Mouse (Mus musculus) fibroblast of lung, adult 2 months (primary cell): ENCODE data around the gene Dnajc1.
A peak's percentile ranks its signal among the peaks of the same experiment; 100 is the strongest.

Experiments used
- DNase-seq: peaks from one replicate; pipeline ENCODE4 v3.0.0-alpha.2; 2011; ENCODE audit warnings: low read depth

Dnajc1 gene

DNA sequence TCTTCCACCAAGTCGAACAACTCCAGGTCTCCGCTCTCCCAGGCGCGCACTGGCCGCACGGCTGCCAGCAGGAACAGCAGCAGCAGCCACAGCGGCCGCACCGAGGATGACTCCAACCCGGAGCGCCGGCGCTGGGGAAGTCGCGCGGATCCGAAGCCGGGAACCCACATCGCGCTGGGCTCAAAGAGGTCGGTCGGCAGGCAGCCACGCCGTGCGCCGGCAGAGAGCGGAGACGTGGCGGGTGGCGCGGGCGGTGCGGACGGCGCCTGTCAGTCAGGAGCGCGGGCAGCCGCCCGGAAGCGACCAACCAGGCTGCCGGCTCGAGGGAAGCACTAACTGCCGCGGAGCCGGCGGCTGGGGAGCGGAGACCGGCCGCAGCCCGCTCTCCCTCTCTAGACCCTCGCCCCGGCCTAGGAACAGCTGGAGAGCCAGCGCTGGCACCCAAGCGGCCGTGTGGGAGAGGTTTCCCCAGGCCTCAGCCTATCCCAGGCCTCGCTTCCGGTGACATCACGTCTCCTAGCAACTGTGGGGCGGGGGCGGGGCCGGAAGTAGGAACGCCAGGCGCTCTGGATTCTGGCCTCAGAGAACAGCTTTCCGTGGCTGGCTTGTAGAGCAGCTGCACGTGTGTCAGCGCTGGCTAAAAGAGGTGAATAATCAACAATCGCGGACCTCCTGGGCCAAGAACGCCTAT lies at the start of gene Dnajc1:
Gene Dnajc1, minus strand, starts transcription at position 500 of the 691 bp plus-strand sequence.
- peak; percentile 82 for DNase-seq

DNA sequence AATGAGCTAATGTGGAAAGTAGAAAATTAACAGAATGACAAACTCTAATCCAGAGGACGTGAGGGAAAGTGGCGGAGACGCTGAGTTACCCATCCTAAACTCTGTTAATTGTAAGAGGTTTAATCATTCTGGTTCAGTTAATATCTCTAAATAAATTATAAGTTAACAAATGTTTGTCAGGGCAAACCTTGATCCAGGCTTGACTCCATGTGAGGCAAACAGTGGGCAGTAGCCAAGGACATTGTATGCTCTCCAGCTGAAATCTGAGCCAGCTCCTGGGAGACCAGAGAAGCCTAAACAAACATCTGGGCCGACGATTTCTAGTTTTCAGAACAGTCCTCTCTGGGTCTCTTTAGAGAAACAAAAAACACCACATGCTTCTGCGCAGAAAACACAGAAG lies 49.2 kb upstream of the Dnajc1 start:
- peak; percentile 12 for DNase-seq

DNA sequence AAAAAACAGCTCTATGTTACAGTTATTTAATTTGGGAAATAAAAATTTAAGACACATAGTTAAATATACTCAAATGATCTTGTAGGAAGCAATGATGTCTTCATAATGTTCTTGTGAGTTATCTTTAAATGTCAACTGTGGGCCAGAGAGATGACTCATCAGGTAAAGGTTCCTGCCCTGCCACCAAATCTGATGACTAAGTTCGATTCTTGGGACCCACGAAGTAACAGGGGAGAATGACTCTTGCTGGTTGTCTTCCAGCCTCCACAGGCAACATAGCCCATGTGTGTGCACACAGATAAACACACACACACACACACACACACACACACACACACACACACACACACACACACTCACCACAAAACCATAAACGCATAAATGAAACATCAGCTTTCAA lies 22.6 kb upstream of the Dnajc1 start:
- no peak for DNase-seq

DNA sequence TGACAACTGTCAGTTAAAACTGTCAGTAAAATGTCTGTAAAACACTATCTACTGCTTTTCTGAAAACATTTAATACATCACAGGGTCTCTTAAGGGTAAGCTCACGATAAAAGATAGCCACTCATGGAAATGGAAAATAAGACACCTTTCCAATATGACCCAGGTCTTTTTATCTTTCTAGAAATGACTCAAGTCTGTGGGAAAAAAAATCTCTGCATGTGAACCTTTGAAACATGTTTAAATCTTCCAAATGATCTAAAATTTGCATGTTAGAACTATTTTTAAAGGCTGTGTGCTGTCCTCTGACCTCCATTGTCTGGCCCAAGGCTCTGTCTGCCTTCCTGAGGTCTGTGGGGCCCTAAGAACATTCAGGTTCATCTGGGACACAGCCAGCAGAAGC lies 11.0 kb upstream of the Dnajc1 start:
- DNase-seq: no peak

DNA sequence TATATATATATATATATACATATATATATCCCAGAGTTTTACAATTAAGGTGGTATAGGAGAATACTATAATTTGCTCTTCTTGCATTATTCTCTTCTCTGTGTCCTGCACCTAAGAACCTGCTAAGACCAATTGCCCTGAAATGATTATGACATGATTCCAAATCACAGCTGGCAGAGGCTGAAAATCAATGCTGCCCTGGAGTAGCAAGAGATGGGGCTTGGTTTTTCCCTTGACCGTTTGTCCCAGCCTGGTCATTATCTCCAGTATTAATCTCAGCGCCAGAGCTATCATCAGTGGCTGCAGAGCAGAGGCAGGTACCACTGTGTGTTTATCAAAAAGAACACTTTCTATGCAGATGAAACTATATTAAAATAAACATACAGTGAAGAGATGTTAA lies 9.1 kb upstream of the Dnajc1 start:
- no peak for DNase-seq

DNA sequence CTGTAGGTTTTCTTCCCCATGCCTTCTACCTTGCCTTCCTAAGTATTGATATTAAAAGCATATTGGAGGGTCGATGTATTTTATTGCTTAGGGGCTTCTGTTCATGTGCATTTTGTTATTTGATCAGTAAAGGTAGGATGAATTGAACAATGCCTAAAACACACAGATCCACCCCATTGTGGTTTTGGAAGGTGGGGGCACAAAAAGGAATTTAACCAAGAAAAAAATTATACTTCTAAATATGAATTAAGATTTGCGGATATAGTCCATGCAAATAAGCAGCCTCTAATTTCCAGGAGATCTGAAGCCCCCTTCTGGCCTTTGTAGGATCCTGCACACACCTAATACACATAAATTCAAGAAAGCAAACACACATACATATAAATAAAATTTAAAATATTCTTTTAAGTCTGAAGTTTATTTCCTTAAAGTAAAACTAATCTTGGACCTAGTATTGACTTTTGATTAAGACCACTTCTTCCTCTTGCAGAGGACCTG lies 441 bp upstream of the Dnajc1 start:
- no peak for DNase-seq

DNA sequence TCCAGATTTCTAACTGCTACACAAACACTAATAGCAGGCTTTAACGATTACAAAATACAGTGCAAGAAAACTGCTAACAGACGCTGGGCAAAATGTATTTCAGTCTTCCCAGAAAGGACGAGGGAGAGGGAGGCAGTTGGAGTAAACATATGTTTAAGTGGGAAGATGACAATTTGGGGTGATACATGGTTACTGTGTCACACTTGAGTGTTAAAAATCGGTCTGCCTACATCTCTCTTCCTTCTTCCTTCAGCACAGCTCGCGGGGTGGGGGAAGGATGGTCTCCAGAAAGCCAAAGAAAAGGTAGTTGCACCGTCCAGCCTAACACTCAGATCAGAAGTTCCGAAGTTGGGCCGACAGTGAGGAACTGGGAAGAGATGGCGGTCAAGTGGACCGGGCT lies 769 bp downstream of the Dnajc1 start:
- DNase-seq: no peak

DNA sequence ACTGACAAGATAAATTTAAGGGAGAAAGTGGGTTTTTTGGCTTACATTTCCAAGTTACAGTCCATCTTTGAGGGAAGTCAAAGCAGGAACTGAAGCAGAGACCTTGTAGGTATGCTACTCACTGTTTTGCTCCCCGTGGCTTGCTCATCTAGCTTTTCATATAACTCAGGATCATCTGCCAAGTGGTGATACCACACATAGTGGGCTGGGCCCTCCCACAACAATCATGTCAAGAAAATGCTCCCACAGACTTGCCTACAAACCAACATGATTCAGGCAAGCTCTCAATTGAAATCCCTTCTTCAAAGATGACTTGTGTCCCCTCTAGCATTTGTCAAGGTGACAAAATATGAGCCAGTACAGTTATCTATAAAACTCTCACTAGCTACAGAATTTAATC lies 3.0 kb downstream of the Dnajc1 start:
- no peak for DNase-seq

DNA sequence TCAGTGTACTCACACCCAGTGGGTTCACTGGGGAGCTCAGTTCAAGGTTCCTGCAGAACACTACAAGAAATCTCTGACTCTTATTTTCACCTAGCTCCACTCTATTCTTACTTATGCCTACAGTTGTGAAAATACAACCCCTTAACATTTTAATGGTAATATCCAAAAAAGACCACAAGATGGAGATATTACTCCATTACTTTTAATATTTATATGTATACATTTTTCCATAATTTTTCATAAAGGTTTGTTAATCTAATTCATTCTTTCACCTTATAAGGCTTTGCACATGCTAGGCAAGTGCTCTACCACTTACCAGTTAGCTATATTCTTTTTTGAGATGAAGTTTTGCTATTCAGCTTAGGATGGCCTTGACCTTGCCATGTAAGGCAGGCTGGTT lies 11.0 kb downstream of the Dnajc1 start:
- no peak for DNase-seq

DNA sequence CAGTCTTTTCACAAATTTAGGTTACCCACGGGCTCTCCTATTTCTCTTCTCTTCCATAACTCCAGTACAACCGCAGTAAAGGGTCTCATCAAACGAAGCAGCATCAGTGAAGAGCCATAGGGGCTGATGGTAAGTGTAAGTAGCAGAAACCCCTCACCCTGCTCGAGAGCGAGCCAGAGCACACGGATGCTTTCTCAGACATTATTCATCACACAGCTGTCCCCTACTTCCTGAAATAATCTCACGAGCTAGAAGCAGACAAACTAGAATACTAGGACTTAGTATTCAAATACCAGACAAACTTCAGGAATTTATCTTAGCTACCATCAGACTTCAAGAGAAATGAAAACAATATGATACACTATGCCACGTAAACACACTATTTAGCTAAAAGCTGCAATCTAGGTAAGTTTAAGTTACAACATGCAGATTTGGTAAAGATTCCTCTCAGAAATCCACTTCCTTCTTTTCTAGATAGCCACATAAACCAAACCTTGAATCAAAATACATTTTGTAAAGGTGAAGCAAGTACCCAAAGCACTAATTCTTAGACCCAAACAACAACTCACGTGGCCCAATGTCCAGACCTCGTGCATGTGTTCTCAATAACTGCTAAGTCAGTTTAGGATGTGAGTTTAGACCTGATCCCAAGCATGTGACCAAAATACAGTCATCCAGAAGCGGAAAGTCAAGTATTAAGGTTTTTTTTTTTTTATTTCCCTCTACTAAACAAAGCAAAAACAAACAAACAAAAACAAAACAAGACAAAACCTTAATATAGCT lies 20.0 kb downstream of the Dnajc1 start:
- DNase-seq: no peak

DNA sequence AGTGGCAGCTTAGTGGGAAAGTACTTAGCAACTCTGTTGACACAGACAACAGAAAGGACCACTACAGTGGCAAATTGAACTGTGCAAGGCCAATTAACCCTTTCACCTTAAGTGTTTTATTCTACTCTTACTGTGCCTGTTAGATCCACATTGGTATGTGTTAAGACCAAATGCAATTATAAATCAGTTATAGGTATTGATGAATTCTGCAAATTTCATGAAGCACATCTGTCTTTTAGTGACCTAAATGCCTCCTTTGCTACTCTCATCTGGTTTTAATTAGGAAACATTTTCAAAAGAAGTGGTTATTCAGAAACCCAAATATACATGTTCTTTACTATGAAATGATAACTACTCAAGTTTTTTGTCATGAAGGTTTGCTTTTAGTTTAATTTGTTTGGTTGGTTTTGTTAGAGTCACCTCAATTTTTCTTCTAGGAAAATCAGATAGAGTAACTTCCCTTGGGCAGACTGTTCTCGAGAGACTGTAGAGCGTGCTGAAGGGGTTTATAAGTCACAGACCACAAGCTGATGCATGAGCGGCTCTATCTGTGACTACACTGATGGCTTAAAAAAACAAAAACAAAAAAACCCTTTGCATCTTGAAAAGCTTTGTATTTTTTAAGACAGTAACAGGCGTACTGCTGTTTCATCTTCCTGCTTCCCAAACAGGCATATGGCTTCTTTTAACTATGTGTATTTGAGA lies 21.7 kb downstream of the Dnajc1 start:
- DNase-seq: no peak

DNA sequence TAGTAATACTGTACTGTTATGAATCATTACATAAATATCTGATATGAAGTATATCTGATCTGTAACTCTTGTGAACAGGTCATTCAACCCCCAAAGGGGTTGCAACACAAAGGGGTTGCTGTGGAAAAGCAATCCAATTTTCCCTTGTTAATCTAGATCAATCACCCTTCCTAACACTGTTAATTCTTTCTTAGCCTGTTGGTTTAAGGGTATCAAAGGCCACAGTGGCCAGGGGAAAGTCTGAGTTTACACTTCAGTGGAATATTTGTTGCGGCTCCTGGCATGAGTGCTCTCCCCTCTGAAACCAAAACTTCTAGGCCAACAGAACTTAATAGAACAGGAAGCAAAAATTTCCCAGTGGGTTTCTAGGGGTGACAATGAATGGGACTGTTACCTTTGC lies 28.2 kb downstream of the Dnajc1 start:
- no peak for DNase-seq

DNA sequence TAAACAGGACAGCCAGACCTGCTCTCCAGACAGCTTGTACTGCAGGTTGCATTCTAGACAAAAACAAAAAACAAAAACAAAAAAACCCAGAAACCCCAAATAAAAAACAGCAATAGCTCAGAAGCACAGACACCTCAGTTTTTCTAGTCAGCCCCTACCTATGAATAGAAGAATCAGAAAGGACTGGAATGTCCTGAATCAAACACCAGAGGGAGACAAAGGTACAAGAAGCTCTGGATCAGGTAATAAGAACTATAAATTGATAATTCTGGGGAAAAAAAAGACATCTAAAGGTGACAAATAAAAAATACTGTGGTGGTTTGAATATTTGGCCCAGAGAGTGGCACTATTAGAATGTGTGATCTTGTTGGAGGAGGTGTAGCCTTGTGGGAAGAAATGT lies 37.3 kb downstream of the Dnajc1 start:
- DNase-seq: no peak

DNA sequence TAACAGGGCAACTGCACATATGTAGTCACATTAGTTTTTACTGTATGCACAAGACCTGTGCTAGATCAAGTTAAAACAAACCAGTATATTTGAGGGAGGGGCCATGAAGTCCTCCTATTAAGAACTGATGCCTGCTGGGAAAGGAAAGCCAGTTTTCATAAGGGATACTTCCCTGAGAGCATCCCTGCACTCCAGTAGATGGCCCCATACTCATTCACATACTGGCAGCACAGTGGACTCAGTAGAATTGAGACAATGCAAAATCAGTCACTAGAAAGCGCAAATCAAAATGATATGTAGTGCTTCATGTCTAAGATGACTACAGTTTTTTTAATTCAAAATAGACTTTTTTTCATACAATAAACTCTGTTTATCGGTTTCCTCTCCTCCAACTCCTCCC lies 40.0 kb downstream of the Dnajc1 start:
- DNase-seq: no peak

DNA sequence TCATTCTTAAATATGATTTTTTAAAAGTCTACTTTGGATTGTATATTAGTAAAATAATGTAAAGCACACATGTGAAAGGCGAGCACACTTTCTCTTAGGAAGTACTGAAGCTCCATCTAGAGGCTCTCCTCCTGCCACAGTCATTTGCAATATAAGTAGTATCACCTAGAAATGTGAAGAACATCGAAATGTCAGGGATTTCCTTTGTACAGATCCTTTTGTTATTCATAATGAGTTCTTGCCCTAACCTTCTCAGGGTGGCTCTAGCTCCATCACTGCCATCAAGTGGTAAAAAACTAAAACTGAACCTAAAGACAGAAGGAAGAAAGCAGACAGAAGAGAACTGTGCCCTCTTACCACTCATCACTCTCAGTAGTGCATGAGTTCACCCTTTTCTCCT lies 49.2 kb downstream of the Dnajc1 start:
- no peak for DNase-seq

DNA sequence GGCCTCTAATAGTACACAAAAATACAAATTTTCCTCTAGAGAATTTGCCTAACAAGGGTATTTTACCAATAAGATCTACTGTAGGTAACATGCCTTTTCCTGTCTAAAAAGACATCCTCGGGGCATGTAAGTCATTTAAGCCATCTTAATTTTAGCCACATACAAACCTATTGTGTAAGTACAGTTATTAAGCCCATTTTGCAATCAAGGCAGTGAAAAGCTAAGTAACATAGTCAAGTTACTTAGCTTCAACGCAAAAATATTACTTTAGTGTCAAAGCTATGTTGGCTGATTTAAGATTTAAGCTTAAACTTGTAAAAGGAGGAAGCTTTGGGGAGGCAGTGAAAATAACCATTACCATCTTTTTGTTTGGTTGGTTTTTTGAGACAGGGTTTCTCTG lies 74.0 kb downstream of the Dnajc1 start:
- no peak for DNase-seq

DNA sequence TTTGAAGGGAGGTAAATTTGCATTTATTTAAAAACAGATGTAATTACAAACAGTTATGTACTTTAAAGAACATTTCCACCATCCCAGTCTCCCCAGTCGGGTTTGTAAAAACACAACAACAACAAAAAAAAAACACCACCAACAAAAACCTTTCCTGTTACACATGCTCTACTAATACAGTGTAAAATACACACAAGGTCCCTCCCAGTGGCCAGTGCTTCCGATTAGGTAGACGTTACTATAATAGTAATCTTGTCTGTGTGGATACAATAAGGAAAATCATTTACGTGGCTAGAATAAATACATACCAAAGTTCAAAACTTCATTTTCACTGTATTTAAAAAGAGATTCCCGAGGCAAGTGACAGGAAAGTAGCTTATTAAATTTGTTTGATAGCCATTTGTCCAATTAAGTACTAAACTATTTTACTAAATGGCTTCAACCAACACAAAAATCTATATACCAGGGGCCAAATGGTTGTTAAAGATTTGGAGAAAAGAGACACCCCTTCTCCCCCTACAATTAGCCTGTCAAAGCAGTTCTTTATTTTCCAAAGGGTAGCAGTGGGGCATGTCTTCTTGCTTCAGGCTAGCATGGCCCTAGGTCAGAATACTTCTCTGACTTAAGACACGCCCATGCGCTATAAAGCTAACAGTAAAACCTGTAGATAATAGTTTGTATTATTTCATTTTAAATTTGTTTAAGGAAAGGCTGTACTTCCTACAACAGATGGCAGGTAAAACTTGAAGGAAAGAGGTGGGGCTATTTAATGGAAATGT lies 74.9 kb downstream of the Dnajc1 start:
- no peak for DNase-seq

DNA sequence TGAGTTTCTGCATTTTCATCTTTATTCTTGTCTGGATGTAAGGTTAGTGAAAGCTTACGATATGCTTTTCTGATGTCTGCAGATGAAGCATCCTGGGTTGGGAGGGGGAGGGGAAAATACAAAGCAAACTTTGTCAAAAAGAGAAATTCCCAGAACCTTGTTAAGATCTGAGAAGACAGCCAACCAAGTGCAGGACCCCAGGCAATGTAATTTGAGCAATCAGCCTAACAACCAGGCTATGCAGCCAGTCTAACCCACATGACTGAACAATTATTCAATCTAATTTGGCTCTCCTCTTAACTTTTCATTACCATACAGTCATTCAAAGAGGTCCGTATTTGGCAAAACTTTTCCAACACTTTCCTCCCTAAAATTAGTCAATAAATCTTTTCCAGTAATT lies 75.7 kb downstream of the Dnajc1 start:
- no peak for DNase-seq

DNA sequence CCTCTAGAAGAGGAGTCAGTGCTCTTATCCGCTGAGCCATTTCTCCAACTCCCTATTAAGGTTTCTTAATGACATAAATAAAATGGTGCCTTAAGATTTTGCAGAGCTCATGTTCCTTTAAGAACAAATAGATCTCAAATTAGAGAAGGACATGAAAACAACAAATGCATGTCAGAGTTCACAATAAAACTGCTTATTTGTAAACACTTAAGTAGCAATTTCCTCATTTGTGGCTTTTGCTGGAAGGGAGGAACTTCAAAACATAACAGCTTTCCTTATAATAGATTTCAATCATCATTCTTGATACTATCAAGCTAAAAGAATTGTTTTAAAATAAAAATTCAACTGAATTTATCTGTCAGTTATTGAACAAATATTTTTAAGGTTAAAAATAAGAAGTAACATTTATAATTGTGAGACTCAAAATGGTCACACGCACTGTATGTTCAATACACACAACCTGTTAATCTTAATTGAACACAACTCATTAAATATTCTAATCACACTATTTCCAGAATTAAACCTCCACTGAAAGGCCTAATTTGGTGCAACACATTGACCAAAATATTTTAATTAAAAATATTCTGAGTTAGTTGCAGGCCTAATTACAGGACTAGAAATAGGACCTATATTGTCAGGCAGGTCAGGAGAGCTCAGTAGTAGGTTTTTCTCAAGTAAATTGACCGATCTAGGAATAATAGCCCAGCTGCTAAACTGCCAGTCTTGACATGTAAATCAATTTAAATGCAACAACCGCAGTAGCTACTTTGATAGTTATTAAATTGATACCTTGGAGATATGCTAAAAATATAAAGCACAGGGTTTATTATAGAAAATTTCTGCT lies 82.1 kb downstream of the Dnajc1 start:
- DNase-seq: no peak

DNA sequence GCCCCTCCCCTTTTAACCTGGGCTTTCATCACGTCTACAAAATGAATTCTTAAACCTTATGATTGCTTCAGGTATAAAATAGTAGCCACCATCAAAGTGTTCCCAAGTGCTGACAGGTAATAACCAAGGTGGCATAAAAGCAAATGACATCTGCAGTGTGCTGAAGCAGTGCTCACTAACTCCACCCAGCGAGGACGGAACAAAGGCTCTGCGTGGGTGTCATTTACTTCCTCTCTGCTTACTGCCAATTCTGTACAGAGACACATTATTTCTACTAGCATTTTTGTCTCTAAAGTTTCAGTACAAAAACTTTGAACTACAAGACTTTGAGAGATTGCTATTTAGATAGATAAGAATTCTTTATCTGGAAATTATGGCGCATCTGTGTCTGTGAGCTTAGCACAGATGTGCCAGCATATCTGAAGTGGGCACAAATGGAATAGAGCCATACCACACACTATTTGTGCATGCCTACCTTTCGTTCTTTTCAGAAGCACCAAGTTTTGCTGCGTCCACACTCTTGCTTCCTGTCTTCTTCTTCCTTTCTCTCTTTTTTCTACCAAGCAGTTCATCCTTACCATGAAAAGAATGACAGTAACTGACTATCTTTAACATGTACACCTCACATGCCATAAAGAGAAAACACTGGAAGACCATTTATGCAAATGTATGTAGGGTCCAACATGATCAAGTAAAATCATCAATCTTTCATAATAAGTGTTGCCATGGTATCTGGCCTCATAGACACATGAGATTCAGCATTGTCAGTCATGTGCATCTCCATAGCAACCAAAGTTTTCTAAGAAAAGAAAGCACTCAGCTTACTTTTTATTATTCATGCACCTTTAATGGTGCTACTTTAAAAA lies 85.0 kb downstream of the Dnajc1 start:
- no peak for DNase-seq
